Mouse (Mus musculus): ENCODE measurements around the gene Lgi1. TPM values are rescaled to one million over a fixed set of nuclear protein-coding genes. Genes with fewer than 3 reads are reported as not detected.

Gene Lgi1
- polyA plus RNA-seq, 1 experiment from 2014 or later, result 8.8 TPM

- no peak overlapping the region for H3K4me3 ChIP-seq (ENCODE audit: low read depth, low read length)
- H3K9me3 ChIP-seq (replicated peaks; ENCODE audit: control insufficient read depth, low read length), result no peaks in the 10 kb centered on the region
- H3K27me3 ChIP-seq (replicated peaks; ENCODE audit: control insufficient read depth, insufficient read depth, low read length), result no peaks in the 10 kb centered on the region
- H3K36me3 ChIP-seq (ENCODE audit: control insufficient read depth, insufficient read depth, low read length), result no peaks in the 10 kb centered on the region
- no peaks in the 10 kb centered on the region for H3K4me1 ChIP-seq (ENCODE audit: control insufficient read depth, insufficient read depth, low read length)
- H3K27ac ChIP-seq (ENCODE audit: low read depth, low read length), result no peak overlapping the region
- ATAC-seq (no peak), DNase-seq (ENCODE audit: low spot score) (peak; percentile 57)
- no peak overlapping the region for H3K9ac ChIP-seq (ENCODE audit: low read length)
- 61% methylated on average over 6 of the region's 6 CpGs for WGBS
- H3K4me2 ChIP-seq (ENCODE audit: low read length), result no peak overlapping the region
These were observed 10.5 kb upstream of the Lgi1 start for GRCm38 (mm10) chr19:38253796-38254195.

- no peaks in the 10 kb centered on the region for H3K9me3 ChIP-seq (replicated peaks; ENCODE audit: control insufficient read depth, low read length)
- ATAC-seq (peak; percentile 49), DNase-seq (ENCODE audit: low spot score) (peak; percentile 55)
- no peaks in the 10 kb centered on the region for H3K27me3 ChIP-seq (replicated peaks; ENCODE audit: control insufficient read depth, insufficient read depth, low read length)
- H3K9ac ChIP-seq (ENCODE audit: low read length), result no peak overlapping the region
- H3K36me3 ChIP-seq (ENCODE audit: control insufficient read depth, insufficient read depth, low read length), result no peaks in the 10 kb centered on the region
- H3K4me2 ChIP-seq (ENCODE audit: low read length), result no peak overlapping the region
- peaks cover 15% of the 10 kb centered on the region for H3K4me1 ChIP-seq (ENCODE audit: control insufficient read depth, insufficient read depth, low read length)
- 56% methylated on average over 3 of the region's 3 CpGs for WGBS
- no peak overlapping the region for H3K27ac ChIP-seq (ENCODE audit: low read depth, low read length)
- no peak overlapping the region for H3K4me3 ChIP-seq (ENCODE audit: low read depth, low read length)
These were observed 5.7 kb upstream of the Lgi1 start for GRCm38 (mm10) chr19:38258651-38259065.

GRCm38 (mm10) chr19:38259436-38259835 is 4.9 kb upstream of the Lgi1 start:
- H3K36me3 ChIP-seq (ENCODE audit: control insufficient read depth, insufficient read depth, low read length), result no peaks in the 10 kb centered on the region
- DNase-seq (ENCODE audit: low spot score) (peak; percentile 49), ATAC-seq (no peak)

DNA sequence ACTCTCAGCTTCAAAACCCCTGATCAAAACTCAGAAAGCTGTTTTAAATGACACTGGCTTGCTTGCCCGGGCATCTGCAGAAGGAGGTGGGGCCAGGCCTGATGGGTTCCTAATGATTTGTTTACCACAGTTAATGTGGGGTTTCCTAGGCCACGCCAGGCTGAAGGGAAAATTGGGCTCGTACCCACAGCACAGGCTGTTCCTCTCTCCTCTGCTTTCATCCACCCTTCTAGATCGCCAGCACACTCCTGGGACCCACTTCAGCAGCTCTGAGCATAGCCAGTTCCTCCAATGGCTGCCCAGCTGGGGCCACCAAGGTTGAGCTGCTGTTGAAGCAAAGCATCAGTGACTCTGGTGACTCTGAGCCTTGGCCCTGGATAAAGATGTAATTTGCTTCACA is 4.0 kb upstream of the Lgi1 start:
- H3K4me1 ChIP-seq (ENCODE audit: control insufficient read depth, insufficient read depth, low read length), result peaks cover 16% of the 10 kb centered on the region
- WGBS, result 12% methylated on average over 4 of the region's 4 CpGs
- no peak overlapping the region for H3K9ac ChIP-seq (ENCODE audit: low read length)
- no peaks in the 10 kb centered on the region for H3K36me3 ChIP-seq (ENCODE audit: control insufficient read depth, insufficient read depth, low read length)
- ATAC-seq (peak; percentile 65), DNase-seq (ENCODE audit: low spot score) (peak; percentile 54)
- H3K27ac ChIP-seq (ENCODE audit: low read depth, low read length), result no peak overlapping the region
- no peak overlapping the region for H3K4me2 ChIP-seq (ENCODE audit: low read length)
- no peak overlapping the region for H3K4me3 ChIP-seq (ENCODE audit: low read depth, low read length)
- no peaks in the 10 kb centered on the region for H3K27me3 ChIP-seq (replicated peaks; ENCODE audit: control insufficient read depth, insufficient read depth, low read length)
- H3K9me3 ChIP-seq (replicated peaks; ENCODE audit: control insufficient read depth, low read length), result no peaks in the 10 kb centered on the region

More at GRCm38 (mm10) chr19:38259436-38259835, 4.9 kb upstream of the Lgi1 start:
- Histone ChIP-seq H3K4me2 (ENCODE audit: low read length) (no peak overlapping the region), H3K4me3 (ENCODE audit: low read depth, low read length) (no peak overlapping the region), H3K9me3 (replicated peaks; ENCODE audit: control insufficient read depth, low read length) (no peaks in the 10 kb centered on the region), H3K9ac (ENCODE audit: low read length) (no peak overlapping the region), H3K27ac (ENCODE audit: low read depth, low read length) (0 out of 2 replicates have a peak overlapping the region, but pooled peaks have one; percentile 58), H3K27me3 (replicated peaks; ENCODE audit: control insufficient read depth, insufficient read depth, low read length) (no peaks in the 10 kb centered on the region), H3K4me1 (ENCODE audit: control insufficient read depth, insufficient read depth, low read length) (peaks cover 16% of the 10 kb centered on the region)
- WGBS, result 78% methylated on average over 3 of the region's 3 CpGs

GRCm38 (mm10) chr19:38261351-38261750 is 3.0 kb upstream of the Lgi1 start:
- H3K36me3 ChIP-seq (ENCODE audit: control insufficient read depth, insufficient read depth, low read length), result no peaks in the 10 kb centered on the region
- no peaks in the 10 kb centered on the region for H3K27me3 ChIP-seq (replicated peaks; ENCODE audit: control insufficient read depth, insufficient read depth, low read length)
- ATAC-seq, result no peak
- H3K4me3 ChIP-seq (ENCODE audit: low read depth, low read length), result no peak overlapping the region
- H3K9me3 ChIP-seq (replicated peaks; ENCODE audit: control insufficient read depth, low read length), result no peaks in the 10 kb centered on the region
- H3K4me1 ChIP-seq (ENCODE audit: control insufficient read depth, insufficient read depth, low read length), result peaks cover 16% of the 10 kb centered on the region
- WGBS, result 77% methylated on average over 5 of the region's 5 CpGs
- DNase-seq (ENCODE audit: low spot score), result no peak
- H3K4me2 ChIP-seq (ENCODE audit: low read length), result no peak overlapping the region
- H3K27ac ChIP-seq (ENCODE audit: low read depth, low read length), result no peak overlapping the region
- H3K9ac ChIP-seq (ENCODE audit: low read length), result no peak overlapping the region

GRCm38 (mm10) chr19:38263829-38264504 is 369 bp upstream of the Lgi1 start:
- peak overlapping the region; percentile 53 for H3K9ac ChIP-seq (ENCODE audit: low read length)
- H3K9me3 ChIP-seq (replicated peaks; ENCODE audit: control insufficient read depth, low read length), result no peaks in the 10 kb centered on the region
- H3K4me1 ChIP-seq (ENCODE audit: control insufficient read depth, insufficient read depth, low read length), result peaks cover 16% of the 10 kb centered on the region
- H3K27me3 ChIP-seq (replicated peaks; ENCODE audit: control insufficient read depth, insufficient read depth, low read length), result no peaks in the 10 kb centered on the region
- DNase-seq (ENCODE audit: low spot score) (peak; percentile 83), ATAC-seq (peak; percentile 69)
- peak overlapping the region; percentile 82 for H3K27ac ChIP-seq (ENCODE audit: low read depth, low read length)
- no peaks in the 10 kb centered on the region for H3K36me3 ChIP-seq (ENCODE audit: control insufficient read depth, insufficient read depth, low read length)
- peak overlapping the region; percentile 23 for H3K4me3 ChIP-seq (ENCODE audit: low read depth, low read length)
- H3K4me2 ChIP-seq (ENCODE audit: low read length), result peak overlapping the region; percentile 51
- WGBS, result 13% methylated on average over 14 of the region's 14 CpGs

DNA sequence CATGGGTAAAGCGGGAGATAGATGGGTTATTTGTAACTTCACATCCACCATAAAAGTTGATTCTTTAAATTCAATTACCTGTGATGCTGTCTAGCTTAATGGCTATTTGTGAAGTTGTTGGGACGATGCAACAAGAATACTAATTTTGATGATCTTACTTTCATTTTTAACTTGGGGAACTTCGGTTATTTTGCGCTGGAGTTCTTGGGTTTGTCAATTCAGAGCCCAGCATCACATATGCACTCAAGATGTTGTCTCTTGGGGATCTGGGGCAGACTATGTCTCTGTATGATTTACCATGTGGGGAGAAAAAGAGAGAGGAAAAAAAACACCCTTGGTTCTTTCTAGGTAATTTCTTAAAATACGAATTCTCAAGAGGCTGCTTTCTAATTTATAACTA is 1.4 kb downstream of the Lgi1 start:
- Histone ChIP-seq H3K27ac (ENCODE audit: low read depth, low read length) (no peak overlapping the region), H3K9me3 (replicated peaks; ENCODE audit: control insufficient read depth, low read length) (no peaks in the 10 kb centered on the region), H3K9ac (ENCODE audit: low read length) (no peak overlapping the region), H3K36me3 (ENCODE audit: control insufficient read depth, insufficient read depth, low read length) (no peaks in the 10 kb centered on the region), H3K4me1 (ENCODE audit: control insufficient read depth, insufficient read depth, low read length) (peaks cover 4% of the 10 kb centered on the region; the same call in 1 of the 2 replicates), H3K27me3 (replicated peaks; ENCODE audit: control insufficient read depth, insufficient read depth, low read length) (no peaks in the 10 kb centered on the region), H3K4me2 (ENCODE audit: low read length) (peak overlapping the region; percentile 51; the same call in 1 of the 2 replicates), H3K4me3 (ENCODE audit: low read depth, low read length) (0 out of 2 replicates have a peak overlapping the region, but pooled peaks have one; percentile 3)
- WGBS, result 89% methylated on average over 5 of the region's 5 CpGs
- ATAC-seq (no peak), DNase-seq (ENCODE audit: low spot score) (no peak)

- no peaks in the 10 kb centered on the region for H3K36me3 ChIP-seq (ENCODE audit: control insufficient read depth, insufficient read depth, low read length)
- no peak overlapping the region for H3K4me2 ChIP-seq (ENCODE audit: low read length)
- H3K9me3 ChIP-seq (replicated peaks; ENCODE audit: control insufficient read depth, low read length), result no peaks in the 10 kb centered on the region
- no peak for ATAC-seq
- no peak overlapping the region for H3K27ac ChIP-seq (ENCODE audit: low read depth, low read length)
- 82% methylated on average over 5 of the region's 5 CpGs for WGBS
- no peaks in the 10 kb centered on the region for H3K27me3 ChIP-seq (replicated peaks; ENCODE audit: control insufficient read depth, insufficient read depth, low read length)
- no peak for DNase-seq (ENCODE audit: low spot score)
- no peak overlapping the region for H3K9ac ChIP-seq (ENCODE audit: low read length)
- peaks cover 4% of the 10 kb centered on the region; the same call in 1 of the 2 replicates for H3K4me1 ChIP-seq (ENCODE audit: control insufficient read depth, insufficient read depth, low read length)
- H3K4me3 ChIP-seq (ENCODE audit: low read depth, low read length), result no peak overlapping the region
These were observed 3.1 kb downstream of the Lgi1 start for GRCm38 (mm10) chr19:38267469-38267868.

DNA sequence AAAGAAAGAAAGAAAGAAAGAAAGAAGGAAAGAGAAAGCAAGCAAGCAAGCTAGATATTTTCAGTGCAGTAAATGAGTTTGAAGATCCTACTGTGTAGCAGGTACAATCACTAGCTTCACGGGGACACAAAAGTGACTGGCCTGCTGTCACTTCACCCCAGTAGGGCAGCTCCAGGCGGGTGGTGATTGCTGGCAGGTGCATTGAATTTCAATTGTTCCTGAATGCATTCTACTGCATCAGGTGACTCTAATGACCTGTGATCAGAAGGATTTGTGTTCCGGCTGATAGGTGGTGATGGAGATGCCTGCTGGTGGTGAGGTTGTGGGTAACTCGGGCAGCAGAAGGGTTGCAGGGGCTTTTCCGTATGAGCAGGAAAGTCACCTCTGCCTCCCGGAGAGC is 6.7 kb downstream of the Lgi1 start:
- 37% methylated on average over 6 of the region's 6 CpGs for WGBS
- no peak overlapping the region for H3K4me3 ChIP-seq (ENCODE audit: low read depth, low read length)
- H3K27ac ChIP-seq (ENCODE audit: low read depth, low read length), result no peak overlapping the region
- H3K4me2 ChIP-seq (ENCODE audit: low read length), result no peak overlapping the region
- no peaks in the 10 kb centered on the region for H3K36me3 ChIP-seq (ENCODE audit: control insufficient read depth, insufficient read depth, low read length)
- no peaks in the 10 kb centered on the region for H3K27me3 ChIP-seq (replicated peaks; ENCODE audit: control insufficient read depth, insufficient read depth, low read length)
- no peak overlapping the region for H3K9ac ChIP-seq (ENCODE audit: low read length)
- H3K4me1 ChIP-seq (ENCODE audit: control insufficient read depth, insufficient read depth, low read length), result no peaks in the 10 kb centered on the region
- DNase-seq (ENCODE audit: low spot score) (no peak), ATAC-seq (no peak)
- no peaks in the 10 kb centered on the region for H3K9me3 ChIP-seq (replicated peaks; ENCODE audit: control insufficient read depth, low read length)

Data from forebrain, embryonic 14.5 days (tissue).